Mouse (Mus musculus) kidney, embryonic 15.5 days (tissue): ENCODE data around the gene Apoc4. TPM values are rescaled to one million over a fixed set of nuclear protein-coding genes. Genes with fewer than 3 reads are reported as not detected.

Source experiments
- ATAC-seq: fragments of 200-750 bp; cut with Nextera tagmentation; replicated peaks from 2 replicates; pipeline ENCODE4 v1.8.0; 2017; ENCODE audit warnings: moderate TSS enrichment; ENCODE audit not compliant: low FRiP score
- H3K27ac ChIP-seq: fragments of 300-500 bp; sonication (generic); 2 replicates; pipeline ENCODE4 v1.5.1; 2015; ENCODE audit warnings: mild to moderate bottlenecking, inconsistent platforms
- H3K27me3 ChIP-seq: fragments of 300-500 bp; sonication (generic); 2 replicates; pipeline ENCODE4 v1.6.1; 2015; ENCODE audit warnings: inconsistent platforms
- H3K36me3 ChIP-seq: fragments of 300-500 bp; sonication (generic); 2 replicates; pipeline ENCODE4 v1.6.1; 2015; ENCODE audit warnings: inconsistent platforms
- H3K4me1 ChIP-seq: fragments of 300-500 bp; sonication (generic); 2 replicates; pipeline ENCODE4 v1.6.1; 2015; ENCODE audit warnings: inconsistent platforms
- H3K4me2 ChIP-seq: fragments of 300-500 bp; sonication (generic); 2 replicates; pipeline ENCODE4 v1.6.1; 2015; ENCODE audit warnings: moderate library complexity, mild to moderate bottlenecking, inconsistent platforms
- H3K4me3 ChIP-seq: fragments of 300-500 bp; sonication (generic); replicated peaks from 2 replicates; pipeline ENCODE4 v1.5.1; 2015; ENCODE audit warnings: mild to moderate bottlenecking, inconsistent platforms
- H3K9ac ChIP-seq: fragments of 300-500 bp; sonication (generic); 2 replicates; pipeline ENCODE4 v1.6.1; 2015; ENCODE audit warnings: mild to moderate bottlenecking, inconsistent platforms
- H3K9me3 ChIP-seq: fragments of 300-500 bp; sonication (generic); replicated peaks from 2 replicates; pipeline ENCODE4 v1.6.1; 2016; ENCODE audit warnings: inconsistent platforms
- WGBS: fragments of 180-500 bp; shearing (Covaris S2); methylation state at CpG from one replicate; pipeline ENCODE4 v1.1.7; 2015; ENCODE audit warnings: mixed read lengths; 5-methylcytosine and 5-hydroxymethylcytosine counted together
- polyA plus RNA-seq: library from polyadenylated mRNA; unstranded; fragments of >200 nt; fragmentation: Nextera tagmentation; extraction: Ambion mirVana; gene quantifications from 2 replicates; pipeline ENCODE4 v1.2.1, GENCODE M21; 2015

Gene Apoc4
- polyA plus RNA-seq, 1 experiment from 2014 or later: 6.6 TPM

DNA sequence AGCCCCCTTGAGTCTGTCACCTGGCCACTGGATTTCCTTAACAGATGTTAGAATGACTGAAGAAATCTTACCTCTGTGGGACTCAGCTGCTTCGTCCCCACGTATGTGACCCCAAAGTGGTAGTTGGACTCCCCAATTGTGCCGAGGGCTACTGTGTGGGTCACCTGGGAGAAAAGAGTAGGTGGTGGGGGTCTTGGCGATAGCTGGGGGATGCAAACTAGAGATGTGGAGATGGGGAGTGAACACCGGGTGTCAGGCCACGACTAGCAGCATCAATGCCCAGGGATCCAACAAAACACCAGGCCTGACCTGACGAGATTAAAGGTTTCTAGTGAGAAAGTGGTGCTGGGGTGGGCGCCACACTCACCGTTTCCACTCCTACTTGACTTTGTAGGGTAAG lies 32.3 kb upstream of the Apoc4 start:
- Histone ChIP-seq H3K4me1 (peaks cover 26% of the 10 kb centered on the region), H3K9me3 (no peaks in the 10 kb centered on the region), H3K27me3 (no peaks in the 10 kb centered on the region), H3K9ac (0 out of 2 replicates have a peak overlapping the region, but pooled peaks have one; percentile 85), H3K27ac (no peak overlapping the region), H3K4me2 (peak overlapping the region; percentile 83), H3K36me3 (peaks cover 70% of the 10 kb centered on the region), H3K4me3 (peak overlapping the region; percentile 90)
- ATAC-seq: no peak
- 90% methylated on average over 9 of the region's 9 CpGs for WGBS

DNA sequence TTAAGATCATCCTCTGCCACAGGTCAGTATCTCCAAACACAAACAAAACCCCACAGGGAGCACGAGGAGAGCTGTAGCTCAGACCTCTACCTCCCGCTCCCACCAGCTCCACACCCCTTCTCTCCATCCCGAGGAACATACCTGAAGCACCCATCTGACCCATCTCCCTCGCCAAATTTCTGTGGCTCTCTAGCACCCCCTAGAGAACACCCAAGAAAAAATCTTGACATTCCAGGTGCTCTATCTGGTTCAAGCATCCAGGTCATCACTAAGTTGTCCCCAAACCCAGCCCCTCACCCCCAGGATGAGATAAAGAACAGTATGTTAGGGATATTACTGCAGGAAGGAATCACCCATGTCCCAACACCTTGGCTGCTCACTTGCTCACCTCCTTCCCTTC lies 31.9 kb upstream of the Apoc4 start:
- no peak overlapping the region for H3K27ac ChIP-seq
- H3K4me1 ChIP-seq: peaks cover 26% of the 10 kb centered on the region
- H3K9me3 ChIP-seq: no peaks in the 10 kb centered on the region
- H3K4me3 ChIP-seq: peak overlapping the region; percentile 90
- H3K27me3 ChIP-seq: no peaks in the 10 kb centered on the region
- no peak overlapping the region for H3K9ac ChIP-seq
- 44% methylated on average over 4 of the region's 4 CpGs for WGBS
- H3K36me3 ChIP-seq: peaks cover 69% of the 10 kb centered on the region
- no peak overlapping the region for H3K4me2 ChIP-seq
- no peak for ATAC-seq

DNA sequence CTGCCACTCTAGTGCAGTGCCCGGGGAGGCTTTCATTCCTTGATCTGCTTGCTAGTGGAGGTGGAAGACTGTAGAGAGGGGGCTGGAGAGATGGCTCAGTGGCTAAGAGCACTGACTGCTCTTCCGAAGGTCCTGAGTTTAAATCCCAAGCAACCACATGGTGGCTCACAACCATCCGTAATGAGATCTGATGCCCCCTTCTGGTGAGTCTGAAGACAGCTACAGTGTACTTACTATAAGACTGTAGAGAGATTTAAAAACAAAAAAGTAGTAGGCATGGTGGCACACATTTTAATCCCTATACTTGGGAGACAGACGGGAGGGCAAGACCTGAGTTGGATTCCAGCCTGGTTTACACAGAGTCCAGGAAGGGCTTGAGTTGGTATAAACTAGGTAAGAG lies 31.1 kb upstream of the Apoc4 start:
- no peak for ATAC-seq
- H3K4me2 ChIP-seq: no peak overlapping the region
- H3K9ac ChIP-seq: no peak overlapping the region
- H3K4me1 ChIP-seq: peaks cover 24% of the 10 kb centered on the region
- no peaks in the 10 kb centered on the region for H3K9me3 ChIP-seq
- no peak overlapping the region for H3K27ac ChIP-seq
- peaks cover 72% of the 10 kb centered on the region for H3K36me3 ChIP-seq
- no peak overlapping the region for H3K4me3 ChIP-seq
- 77% methylated on average over 4 of the region's 4 CpGs for WGBS
- no peaks in the 10 kb centered on the region for H3K27me3 ChIP-seq

DNA sequence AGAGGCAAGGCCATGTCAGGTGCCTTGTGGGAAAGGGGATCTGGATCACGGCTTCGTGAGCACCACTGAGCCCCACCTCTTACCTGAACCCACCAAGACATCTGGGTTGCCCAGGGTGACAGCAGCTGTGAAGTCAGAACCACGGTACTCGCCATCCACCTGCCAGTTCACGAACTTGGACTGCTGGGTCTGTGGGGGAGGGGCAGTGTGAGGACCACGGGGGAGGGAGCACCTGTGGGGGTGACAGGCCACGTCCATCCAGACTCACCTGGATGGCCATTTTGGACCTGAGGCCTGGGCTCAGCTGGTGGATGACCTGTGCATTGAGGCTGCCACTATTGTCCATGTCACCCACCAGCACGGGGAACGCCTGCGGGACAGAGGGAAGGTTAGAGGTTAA lies 29.4 kb upstream of the Apoc4 start:
- H3K4me1 ChIP-seq: peaks cover 14% of the 10 kb centered on the region
- no peak overlapping the region for H3K9ac ChIP-seq
- H3K36me3 ChIP-seq: peaks cover 78% of the 10 kb centered on the region
- no peaks in the 10 kb centered on the region for H3K27me3 ChIP-seq
- no peak for ATAC-seq
- H3K4me2 ChIP-seq: no peak overlapping the region
- no peak overlapping the region for H3K4me3 ChIP-seq
- WGBS: 92% methylated on average over 10 of the region's 10 CpGs
- no peaks in the 10 kb centered on the region for H3K9me3 ChIP-seq
- H3K27ac ChIP-seq: no peak overlapping the region

DNA sequence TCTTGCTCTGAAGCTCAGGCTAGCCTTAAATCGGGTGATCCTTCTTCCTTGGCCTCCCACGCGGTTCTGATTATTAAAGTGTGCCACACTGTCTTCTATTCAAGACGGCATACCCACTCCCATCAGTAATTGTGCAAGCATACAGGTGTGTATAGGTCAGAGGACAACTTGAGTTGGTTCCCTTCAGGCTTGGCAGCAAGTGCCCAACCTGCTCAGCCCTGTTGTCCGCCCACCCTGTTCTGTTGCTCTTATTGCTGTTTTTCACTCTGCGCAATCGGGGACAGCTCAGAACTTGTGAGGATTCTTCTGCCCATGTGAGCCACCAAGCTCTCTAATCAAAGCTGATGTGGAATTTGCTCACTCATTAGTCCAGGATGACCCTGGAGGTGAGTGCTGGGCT lies 24.0 kb upstream of the Apoc4 start:
- no peak overlapping the region for H3K27ac ChIP-seq
- H3K36me3 ChIP-seq: peaks cover 85% of the 10 kb centered on the region
- no peak overlapping the region for H3K9ac ChIP-seq
- H3K4me3 ChIP-seq: no peak overlapping the region
- no peak for ATAC-seq
- peaks cover 15% of the 10 kb centered on the region for H3K4me1 ChIP-seq
- H3K27me3 ChIP-seq: no peaks in the 10 kb centered on the region
- 93% methylated on average over 7 of the region's 7 CpGs for WGBS
- H3K9me3 ChIP-seq: no peaks in the 10 kb centered on the region
- H3K4me2 ChIP-seq: no peak overlapping the region

DNA sequence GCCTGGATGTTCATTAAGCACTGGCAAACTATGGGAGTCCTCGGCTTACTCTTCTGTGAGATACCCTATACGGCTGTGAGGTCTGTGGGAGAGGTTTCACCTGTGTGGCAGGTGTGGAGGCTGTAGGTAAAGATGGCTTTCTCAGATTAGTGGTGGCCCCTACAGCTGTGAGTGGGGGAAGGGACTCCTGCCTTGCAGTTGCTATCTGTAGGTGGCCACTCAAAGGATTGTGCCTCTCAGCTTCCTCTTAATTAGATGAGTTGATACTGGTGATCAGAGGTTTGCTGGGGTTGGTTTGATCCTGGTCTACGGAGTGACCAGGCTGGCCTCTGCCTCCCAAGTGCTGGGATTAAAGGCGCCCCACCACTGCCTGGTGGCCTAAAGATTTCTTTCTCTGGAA lies 23.2 kb upstream of the Apoc4 start:
- Histone ChIP-seq H3K4me2 (no peak overlapping the region), H3K36me3 (peaks cover 78% of the 10 kb centered on the region), H3K9ac (no peak overlapping the region), H3K9me3 (no peaks in the 10 kb centered on the region), H3K4me1 (peaks cover 22% of the 10 kb centered on the region), H3K4me3 (no peak overlapping the region), H3K27me3 (no peaks in the 10 kb centered on the region), H3K27ac (no peak overlapping the region)
- WGBS: 93% methylated on average over 4 of the region's 4 CpGs
- no peak for ATAC-seq

DNA sequence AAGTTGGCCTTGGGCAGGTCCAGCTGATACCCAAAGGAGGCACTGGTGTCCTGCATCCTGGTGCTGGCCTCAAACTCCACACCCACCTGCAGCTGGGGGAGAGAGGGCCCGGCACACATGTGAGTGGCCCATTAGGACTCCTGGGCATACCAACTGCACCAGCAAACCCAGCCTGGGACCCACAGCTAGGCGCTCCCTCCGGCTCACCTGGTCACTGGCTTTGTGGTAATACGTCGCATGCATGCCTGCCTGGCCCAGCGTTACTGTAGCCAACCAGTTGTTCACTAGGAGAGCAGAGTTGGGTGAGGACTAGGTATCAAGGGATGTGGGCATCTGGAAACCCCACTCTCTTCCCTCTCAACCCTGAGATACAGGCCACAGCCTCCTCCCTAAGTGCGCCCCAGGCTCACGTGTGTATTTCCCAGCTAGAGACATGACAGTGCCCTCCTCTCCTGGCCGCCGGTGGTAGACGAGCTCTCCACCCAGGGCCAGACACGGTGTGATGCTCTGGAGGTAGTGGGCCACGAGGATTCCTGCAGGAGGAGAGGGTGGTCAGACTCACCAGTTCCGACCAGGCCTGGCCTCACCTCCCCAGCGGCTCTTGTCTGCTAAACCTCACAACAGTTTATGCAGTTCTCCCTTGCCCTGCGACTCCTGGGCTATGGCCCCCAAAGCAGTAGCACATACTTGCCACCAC lies 21.7 kb upstream of the Apoc4 start:
- 92% methylated on average over 16 of the region's 16 CpGs for WGBS
- peaks cover 36% of the 10 kb centered on the region for H3K4me1 ChIP-seq
- H3K27ac ChIP-seq: no peak overlapping the region
- H3K36me3 ChIP-seq: peaks cover 65% of the 10 kb centered on the region
- no peak overlapping the region for H3K4me2 ChIP-seq
- H3K27me3 ChIP-seq: no peaks in the 10 kb centered on the region
- H3K4me3 ChIP-seq: no peak overlapping the region
- H3K9me3 ChIP-seq: no peaks in the 10 kb centered on the region
- ATAC-seq: no peak
- no peak overlapping the region for H3K9ac ChIP-seq

DNA sequence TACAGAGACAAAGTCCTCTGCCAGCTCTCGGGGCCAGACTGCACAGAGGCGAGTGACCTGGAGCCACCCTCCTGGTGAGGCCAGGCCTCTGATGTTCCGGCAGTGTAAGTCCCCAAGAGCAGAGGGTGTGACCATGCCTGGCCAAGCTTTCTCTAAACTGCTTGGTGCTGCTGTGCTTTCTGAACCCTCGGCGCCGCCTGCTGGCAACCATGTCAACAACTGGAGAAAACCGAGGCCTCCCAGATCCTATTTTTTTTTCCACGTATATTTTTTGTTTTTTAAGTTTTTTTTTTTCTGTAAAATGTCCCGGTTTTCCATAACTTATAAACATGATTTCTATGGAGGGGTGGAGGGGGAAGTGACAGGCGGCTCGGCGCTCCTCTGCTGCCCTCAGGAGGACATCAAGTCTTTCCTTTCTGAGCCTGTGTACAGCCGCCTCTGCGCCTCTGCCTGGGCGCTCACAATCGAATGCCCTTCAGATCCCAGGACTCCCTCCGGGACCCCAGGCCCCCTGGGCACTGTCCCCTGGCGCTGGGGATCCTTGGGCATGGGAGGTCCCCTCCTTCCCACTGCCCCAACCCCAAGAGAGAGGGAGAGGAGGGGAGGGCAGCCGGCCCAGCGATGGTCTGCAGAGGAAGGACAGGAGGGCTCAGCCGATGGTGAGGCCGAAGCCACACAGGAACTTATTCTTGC lies 19.9 kb upstream of the Apoc4 start:
- Histone ChIP-seq H3K4me3 (no peak overlapping the region), H3K9ac (0 out of 2 replicates have a peak overlapping the region, but pooled peaks have one; percentile 26), H3K9me3 (no peaks in the 10 kb centered on the region), H3K36me3 (peaks cover 55% of the 10 kb centered on the region), H3K4me1 (peaks cover 41% of the 10 kb centered on the region), H3K27me3 (no peaks in the 10 kb centered on the region), H3K4me2 (peak overlapping the region; percentile 24; the same call in 1 of the 2 replicates), H3K27ac (peak overlapping the region; percentile 78)
- peak; percentile 77 for ATAC-seq
- 33% methylated on average over 22 of the region's 22 CpGs for WGBS

DNA sequence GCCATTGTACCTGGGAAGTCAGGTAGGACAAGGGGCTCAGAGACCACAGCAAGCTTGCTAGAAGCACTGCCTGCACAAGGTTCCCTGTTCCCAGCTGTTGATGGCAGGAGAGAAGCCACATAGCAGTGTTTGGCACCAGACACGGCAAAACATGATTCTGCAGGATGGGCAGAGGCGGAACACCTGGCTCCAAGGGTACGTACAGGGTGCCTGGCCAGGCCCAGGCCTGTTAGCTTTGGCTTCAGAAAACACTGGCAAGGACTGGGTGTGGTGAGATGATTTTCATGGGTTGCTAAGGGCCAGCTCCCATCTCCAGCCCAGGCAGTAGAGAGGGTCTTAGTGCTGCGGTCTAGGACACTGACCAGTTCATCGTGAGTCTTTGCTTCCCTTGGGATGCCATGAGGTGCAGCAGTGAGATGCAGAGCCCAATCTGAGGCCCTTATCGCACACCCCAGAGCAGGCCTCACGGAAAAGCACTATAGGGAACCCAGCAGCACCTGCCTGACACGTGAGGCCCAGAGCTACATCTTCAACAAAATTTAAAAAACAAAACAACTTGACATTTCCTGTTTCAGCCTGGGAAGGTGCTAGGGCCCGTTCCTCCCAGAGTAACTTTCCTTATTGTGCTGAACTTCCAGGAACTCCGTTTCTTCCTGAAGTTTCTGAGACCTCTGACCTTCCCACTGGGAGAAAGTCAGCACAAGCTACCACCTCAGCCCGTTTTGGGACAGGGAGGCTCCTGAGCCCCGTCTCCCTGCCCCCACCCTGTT lies 19.2 kb upstream of the Apoc4 start:
- H3K9me3 ChIP-seq: no peaks in the 10 kb centered on the region
- H3K4me2 ChIP-seq: peak overlapping the region; percentile 24; the same call in 1 of the 2 replicates
- no peak for ATAC-seq
- no peak overlapping the region for H3K9ac ChIP-seq
- WGBS: 59% methylated on average over 12 of the region's 12 CpGs
- H3K4me1 ChIP-seq: peaks cover 41% of the 10 kb centered on the region
- H3K27ac ChIP-seq: peak overlapping the region; percentile 78
- H3K4me3 ChIP-seq: no peak overlapping the region
- H3K36me3 ChIP-seq: peaks cover 52% of the 10 kb centered on the region
- H3K27me3 ChIP-seq: no peaks in the 10 kb centered on the region

DNA sequence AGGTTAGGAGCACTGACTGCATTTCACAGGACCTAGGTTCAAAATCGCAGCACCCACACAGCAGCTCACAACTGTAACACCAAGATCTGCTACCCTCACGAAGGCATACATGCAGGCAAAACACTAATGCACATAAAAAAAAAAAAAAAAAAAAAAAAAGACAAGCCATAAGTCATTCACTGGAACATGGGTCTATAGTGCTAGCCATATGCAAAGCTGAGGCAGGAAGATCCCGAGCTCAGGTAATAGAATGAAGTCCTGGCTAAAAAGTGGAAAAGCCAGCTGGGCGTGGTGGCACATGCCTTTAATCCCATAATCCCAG lies 18.5 kb upstream of the Apoc4 start:
- Histone ChIP-seq H3K27ac (0 out of 2 replicates have a peak overlapping the region, but pooled peaks have one; percentile 48), H3K4me2 (no peak overlapping the region), H3K27me3 (no peaks in the 10 kb centered on the region), H3K36me3 (peaks cover 47% of the 10 kb centered on the region), H3K4me1 (peaks cover 47% of the 10 kb centered on the region), H3K4me3 (no peak overlapping the region), H3K9me3 (no peaks in the 10 kb centered on the region), H3K9ac (no peak overlapping the region)
- ATAC-seq: no peak
- 81% methylated on average over 4 of the region's 4 CpGs for WGBS

DNA sequence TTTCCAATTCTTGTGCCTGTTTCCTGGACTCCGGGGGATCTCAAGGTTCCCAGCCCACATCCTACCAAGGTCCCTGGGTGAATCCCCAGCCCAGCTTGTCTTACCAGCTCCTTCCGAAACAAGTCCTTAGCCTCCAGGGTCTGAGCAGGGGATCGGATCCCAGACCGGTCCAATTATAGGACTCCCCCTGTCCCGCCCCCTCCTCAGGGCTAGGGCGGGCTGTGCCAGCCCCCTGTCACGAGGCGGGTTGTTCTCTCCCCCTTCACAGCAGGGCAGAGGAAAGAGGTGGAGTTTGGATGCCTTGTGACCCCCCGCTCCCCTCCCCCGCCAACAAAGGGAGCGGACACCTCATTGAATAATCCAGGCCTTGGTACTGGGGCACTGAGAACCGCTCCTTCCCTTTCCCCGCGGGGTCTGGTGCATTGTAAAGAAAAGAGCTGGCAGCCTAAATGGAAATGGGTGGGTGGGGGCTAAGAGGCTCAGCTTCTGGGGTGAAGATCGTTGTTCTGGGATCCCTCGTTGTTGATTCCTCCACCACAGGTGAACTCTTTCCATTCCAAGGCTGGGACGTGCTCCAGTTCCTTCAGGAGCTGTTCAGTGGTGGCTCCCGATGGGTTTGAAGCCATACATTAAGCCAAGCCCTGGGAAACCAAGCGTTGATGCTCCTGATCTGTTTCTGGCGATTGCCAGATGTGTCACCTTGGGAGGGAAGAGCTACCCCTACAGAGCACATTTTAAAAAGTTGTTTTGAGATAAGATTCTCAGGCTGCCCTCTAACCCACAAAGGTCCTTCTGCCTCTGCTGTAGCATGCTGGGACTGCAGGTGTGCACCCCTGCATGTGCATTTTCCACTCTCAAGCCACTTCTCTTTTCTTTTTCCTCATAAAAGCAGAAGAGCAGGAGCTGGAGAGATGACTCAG lies 17.9 kb upstream of the Apoc4 start, which contains the start of gene Apoe:
TSS of gene Apoe (minus strand) at position 282 of the 920 bp plus-strand sequence.
- Histone ChIP-seq H3K4me1 (peaks cover 52% of the 10 kb centered on the region), H3K36me3 (peaks cover 41% of the 10 kb centered on the region), H3K9me3 (no peaks in the 10 kb centered on the region), H3K4me2 (peak within 1 kb of the TSS; percentile 72), H3K27me3 (no peaks in the 10 kb centered on the region), H3K27ac (peak within 1 kb of the TSS; percentile 60), H3K9ac (peak within 1 kb of the TSS; percentile 40), H3K4me3 (peak within 1 kb of the TSS; percentile 42)
- ATAC-seq: peak; percentile 44; the same call in 1 of the 2 replicates
- 1% methylated on average over 20 of the region's 20 CpGs for WGBS
